Mouse (Mus musculus) heart, adult 2 months (tissue): Measurements from ENCODE around the gene Rims3.

Experiments used
- CTCF ChIP-seq: fragments of 200-600 bp; IDR thresholded peaks from 2 replicates; pipeline ENCODE4 v1.8.1; 2022; ENCODE audit warnings: antibody characterized with exemption, mild to moderate bottlenecking, moderate library complexity
- EP300 ChIP-seq: fragments of 200-500 bp; IDR thresholded peaks from 2 replicates; pipeline ENCODE4 v1.6.1; 2011; ENCODE audit warnings: low read depth, low read length, control low read depth; ENCODE audit not compliant: insufficient read depth
- POLR2A ChIP-seq: fragments of 200-500 bp; IDR thresholded peaks from 2 replicates; pipeline ENCODE4 v1.6.1; 2011; ENCODE audit warnings: mild to moderate bottlenecking, low read depth, low read length, control low read depth; ENCODE audit not compliant: insufficient read depth

DNA sequence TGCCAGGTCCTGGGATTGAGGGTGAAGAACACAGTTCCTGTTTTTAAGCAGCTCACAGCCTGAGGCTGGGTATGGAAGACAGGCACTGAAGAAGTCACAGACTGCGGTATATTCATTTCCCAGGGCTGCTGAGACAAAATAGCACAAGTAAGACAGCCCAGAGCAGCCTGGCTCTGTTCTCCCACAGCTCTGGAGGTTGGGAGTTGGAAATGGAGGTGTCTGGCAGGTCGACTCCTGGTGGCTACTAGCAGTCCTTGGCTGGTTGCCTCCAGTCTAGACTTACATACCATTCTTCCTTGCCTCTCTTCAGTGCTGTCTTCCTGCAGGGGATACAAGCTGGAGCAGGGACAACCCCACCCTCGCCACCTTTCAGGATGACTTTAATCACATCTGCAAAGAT lies 14.4 kb downstream of the Rims3 start:
- TF ChIP-seq CTCF (no peak), POLR2A (no peak), EP300 (no peak)
